Mouse (Mus musculus) heart, postnatal 0 days (tissue): ENCODE data around the gene Cby1. TPM values are rescaled to one million over a fixed set of nuclear protein-coding genes. Genes with fewer than 3 reads are reported as not detected.

Experiments used
- ATAC-seq: fragments of 200-750 bp; cut with Nextera tagmentation; 2 replicates; pipeline ENCODE4 v1.8.0; 2017; ENCODE audit warnings: low read depth, moderate number of reproducible peaks, moderate library complexity; ENCODE audit not compliant: insufficient read depth
- DNase-seq: peaks from one replicate; pipeline ENCODE4 v3.0.0-alpha.2; 2016; ENCODE audit warnings: low spot score
- H3K27ac ChIP-seq: fragments of 300-500 bp; sonication (generic); 2 replicates; pipeline ENCODE4 v1.5.1; 2014; ENCODE audit warnings: low read depth, mild to moderate bottlenecking
- H3K27me3 ChIP-seq: fragments of 300-500 bp; sonication (generic); 2 replicates; pipeline ENCODE4 v1.6.1; 2014; ENCODE audit warnings: low read length, mixed read lengths; ENCODE audit not compliant: control insufficient read depth, insufficient read depth
- H3K36me3 ChIP-seq: fragments of 300-500 bp; sonication (generic); replicated peaks from 2 replicates; pipeline ENCODE4 v1.6.1; 2014; ENCODE audit warnings: low read length, mixed read lengths; ENCODE audit not compliant: control insufficient read depth, insufficient read depth
- H3K4me1 ChIP-seq: fragments of 300-500 bp; sonication (generic); 2 replicates; pipeline ENCODE4 v1.6.1; 2014; ENCODE audit warnings: antibody characterized with exemption; ENCODE audit not compliant: control insufficient read depth, insufficient read depth
- H3K4me2 ChIP-seq: fragments of 300-500 bp; sonication (generic); 2 replicates; pipeline ENCODE4 v1.6.1; 2014; ENCODE audit warnings: low read depth, mild to moderate bottlenecking, low read length, moderate library complexity
- H3K4me3 ChIP-seq: fragments of 300-500 bp; sonication (generic); 2 replicates; pipeline ENCODE4 v1.5.1; 2014; ENCODE audit warnings: low read depth, low read length
- H3K9ac ChIP-seq: fragments of 300-500 bp; sonication (generic); replicated peaks from 2 replicates; pipeline ENCODE4 v1.6.1; 2014; ENCODE audit warnings: low read depth, low read length, mixed read lengths
- H3K9me3 ChIP-seq: fragments of 300-500 bp; sonication (generic); replicated peaks from 2 replicates; pipeline ENCODE4 v1.6.1; 2016; ENCODE audit warnings: low read length; ENCODE audit not compliant: control insufficient read depth
- CTCF ChIP-seq: IDR thresholded peaks from 2 replicates; pipeline ENCODE4 v1.5.1; 2016; ENCODE audit warnings: antibody characterized with exemption, control low read depth, low read depth
- EP300 ChIP-seq: IDR thresholded peaks from 2 replicates; pipeline ENCODE4 v1.6.1; 2016; ENCODE audit warnings: antibody characterized with exemption, low read depth
- WGBS: fragments of 180-500 bp; shearing (Covaris S2); extraction: QIAGEN DNeasy Blood & Tissue Kit; methylation state at CpG from one replicate; pipeline ENCODE4 v1.1.7; 2014; 5-methylcytosine and 5-hydroxymethylcytosine counted together
- polyA plus RNA-seq: library from polyadenylated mRNA; unstranded; fragments of >200 nt; fragmentation: Nextera tagmentation; extraction: Ambion mirVana; gene quantifications from 2 replicates; pipeline ENCODE4 v1.2.1, GENCODE M21; 2015
- total RNA-seq: library from RNA; depleted of rRNA; stranded (reverse); fragments of >200 nt; gene quantifications from 2 replicates; pipeline ENCODE4 v1.2.3, GENCODE M21; 2014; ENCODE audit warnings: low replicate concordance

Gene Cby1
- total and polyA plus RNA-seq, 2 experiments from 2014 or later = 35.1 to 53.8 TPM

- Histone ChIP-seq H3K27ac (no peak overlapping the region), H3K27me3 (no peaks in the 10 kb centered on the region)
Observed at GRCm38 (mm10) chr15:79618456-79618855, 40.5 kb upstream of the Cby1 start.

GRCm38 (mm10) chr15:79619770-79620414 is 39.1 kb upstream of the Cby1 start:
- Histone ChIP-seq H3K9me3 (no peaks in the 10 kb centered on the region), H3K36me3 (no peaks in the 10 kb centered on the region), H3K4me1 (no peaks in the 10 kb centered on the region), H3K27me3 (no peaks in the 10 kb centered on the region), H3K4me3 (no peak overlapping the region), H3K9ac (no peak overlapping the region), H3K27ac (no peak overlapping the region), H3K4me2 (no peak overlapping the region)
- ATAC-seq = no peak
- DNase-seq = no peak
- 75% methylated on average over 11 of the region's 11 CpGs for WGBS
- no peak for TF ChIP-seq CTCF
- no peak for TF ChIP-seq EP300

More at GRCm38 (mm10) chr15:79618456-79618855, 40.5 kb upstream of the Cby1 start:
- no peak overlapping the region for H3K4me2 ChIP-seq
- no peak overlapping the region for H3K4me3 ChIP-seq
- peaks cover 4% of the 10 kb centered on the region; the same call in 1 of the 2 replicates for H3K36me3 ChIP-seq
- no peaks in the 10 kb centered on the region for H3K4me1 ChIP-seq
- H3K9ac ChIP-seq = no peak overlapping the region
- TF ChIP-seq CTCF = no peak
- TF ChIP-seq EP300 = no peak
- DNase-seq (no peak), ATAC-seq (no peak)
- 77% methylated on average over 7 of the region's 7 CpGs for WGBS
- no peaks in the 10 kb centered on the region for H3K9me3 ChIP-seq

- Histone ChIP-seq H3K27ac (no peak overlapping the region), H3K27me3 (no peaks in the 10 kb centered on the region), H3K4me2 (no peak overlapping the region), H3K9ac (no peak overlapping the region), H3K4me3 (no peak overlapping the region), H3K9me3 (no peaks in the 10 kb centered on the region), H3K4me1 (no peaks in the 10 kb centered on the region), H3K36me3 (peaks cover 9% of the 10 kb centered on the region; the same call in 1 of the 2 replicates)
- TF ChIP-seq CTCF (no peak), EP300 (no peak)
- DNase-seq = no peak
- ATAC-seq = no peak
- 57% methylated on average over 2 of the region's 2 CpGs for whole genome bisulfite sequencing
Observed at GRCm38 (mm10) chr15:79630471-79630870, 28.5 kb upstream of the Cby1 start.

- Histone ChIP-seq H3K9me3 (no peaks in the 10 kb centered on the region), H3K27ac (no peak overlapping the region), H3K4me3 (no peak overlapping the region), H3K27me3 (no peaks in the 10 kb centered on the region), H3K4me2 (no peak overlapping the region), H3K36me3 (0 out of 2 replicates have a peak, but pooled peaks cover 6% of the 10 kb centered on the region), H3K9ac (no peak overlapping the region), H3K4me1 (no peaks in the 10 kb centered on the region)
- ATAC-seq (no peak), DNase-seq (no peak)
- TF ChIP-seq EP300 = no peak
- no peak for TF ChIP-seq CTCF
- 57% methylated on average over 12 of the region's 12 CpGs for WGBS
Observed at GRCm38 (mm10) chr15:79641135-79641817, 17.7 kb upstream of the Cby1 start.

- WGBS = 60% methylated on average over 2 of the region's 2 CpGs
- no peak overlapping the region for H3K9ac ChIP-seq
- no peak for TF ChIP-seq EP300
- no peak for TF ChIP-seq CTCF
- no peaks in the 10 kb centered on the region for H3K4me1 ChIP-seq
- no peak overlapping the region for H3K27ac ChIP-seq
- 0 out of 2 replicates have a peak, but pooled peaks cover 5% of the 10 kb centered on the region for H3K36me3 ChIP-seq
- H3K9me3 ChIP-seq = no peaks in the 10 kb centered on the region
- DNase-seq (no peak), ATAC-seq (no peak)
- H3K4me3 ChIP-seq = no peak overlapping the region
- H3K27me3 ChIP-seq = no peaks in the 10 kb centered on the region
- H3K4me2 ChIP-seq = no peak overlapping the region
Observed at GRCm38 (mm10) chr15:79645483-79645882, 13.5 kb upstream of the Cby1 start.
